Mouse (Mus musculus) embryo, embryonic 11.5 days (tissue): ENCODE results near the gene Ggnbp2.

ENCODE experiments used
- DNase-seq: peaks from one replicate; pipeline ENCODE4 v3.0.0-alpha.2; 2012; ENCODE audit warnings: low read depth, low spot score

The Ggnbp2 gene

GRCm38 (mm10) chr11:84870337-84871043 lies at the start of gene Ggnbp2:
Gene Ggnbp2 (minus strand): TSS chr11:84870817.
- peak; percentile 82 for DNase-seq

- no peak for DNase-seq
These were observed 49.3 kb upstream of the Ggnbp2 start for GRCm38 (mm10) chr11:84919951-84920350.

- no peak for DNase-seq
These were observed 48.7 kb upstream of the Ggnbp2 start for GRCm38 (mm10) chr11:84919276-84919675.

- peak; percentile 78 for DNase-seq
These were observed 47.8 kb upstream of the Ggnbp2 start for GRCm38 (mm10) chr11:84918425-84918824.

GRCm38 (mm10) chr11:84916703-84917300 lies 46.2 kb upstream of the Ggnbp2 start:
- DNase-seq: no peak

- DNase-seq: peak; percentile 72
These were observed 45.6 kb upstream of the Ggnbp2 start, which contains the start of gene Znhit3 for GRCm38 (mm10) chr11:84916053-84916702. Gene Znhit3 (minus strand): TSS chr11:84916366.

- no peak for DNase-seq
These were observed 44.1 kb upstream of the Ggnbp2 start for GRCm38 (mm10) chr11:84914673-84915072.

- DNase-seq: no peak
These were observed 39.8 kb upstream of the Ggnbp2 start for GRCm38 (mm10) chr11:84910411-84910810.

GRCm38 (mm10) chr11:84908480-84908879 lies 37.9 kb upstream of the Ggnbp2 start:
- no peak for DNase-seq

GRCm38 (mm10) chr11:84907081-84907480 lies 36.5 kb upstream of the Ggnbp2 start:
- no peak for DNase-seq

GRCm38 (mm10) chr11:84904597-84905144 lies 34.1 kb upstream of the Ggnbp2 start:
- DNase-seq: no peak

- DNase-seq: no peak
These were observed 22.5 kb upstream of the Ggnbp2 start for GRCm38 (mm10) chr11:84893113-84893512.

GRCm38 (mm10) chr11:84891705-84892104 lies 21.1 kb upstream of the Ggnbp2 start:
- DNase-seq: no peak

- DNase-seq: no peak
These were observed 18.9 kb upstream of the Ggnbp2 start for GRCm38 (mm10) chr11:84889492-84889891.

- no peak for DNase-seq
These were observed 17.4 kb upstream of the Ggnbp2 start for GRCm38 (mm10) chr11:84888025-84888424.

GRCm38 (mm10) chr11:84886767-84887511 lies 16.3 kb upstream of the Ggnbp2 start:
- no peak for DNase-seq

- DNase-seq: no peak
These were observed 15.6 kb upstream of the Ggnbp2 start for GRCm38 (mm10) chr11:84886236-84886635.

- DNase-seq: no peak
These were observed 14.6 kb upstream of the Ggnbp2 start for GRCm38 (mm10) chr11:84885238-84885637.

GRCm38 (mm10) chr11:84882346-84882745 lies 11.7 kb upstream of the Ggnbp2 start:
- DNase-seq: no peak

- no peak for DNase-seq
These were observed 10.4 kb upstream of the Ggnbp2 start for GRCm38 (mm10) chr11:84880971-84881370.

- peak; percentile 26 for DNase-seq
These were observed 9.9 kb upstream of the Ggnbp2 start for GRCm38 (mm10) chr11:84880465-84880961.
